Mouse (Mus musculus): Measurements from ENCODE around the gene Rgl1.

The Rgl1 gene

GRCm38 (mm10) chr1:152517057-152517570, 249.0 kb downstream of the Rgl1 start:
- in situ Hi-C loops (cut with MboI, MseI) = no loop called here

GRCm38 (mm10) chr1:152514256-152514655, 251.9 kb downstream of the Rgl1 start:
- in situ Hi-C loops (cut with MboI, MseI) = no loop called here

- in situ Hi-C loops (cut with MboI, MseI) = no loop called here
Measured at GRCm38 (mm10) chr1:152511237-152511636, 254.9 kb downstream of the Rgl1 start.

- in situ Hi-C loops (cut with MboI, MseI) = loop anchor here (10.0 kb wide), 1 partner anchor 684 kb away; no protein-coding TSS in a partner anchor
Measured at GRCm38 (mm10) chr1:152508481-152509220, 257.5 kb downstream of the Rgl1 start.

- in situ Hi-C loops (cut with MboI, MseI) = loop anchor here (10.0 kb wide), 1 partner anchor 682 kb away; no protein-coding TSS in a partner anchor
Measured at GRCm38 (mm10) chr1:152506726-152507125, 259.4 kb downstream of the Rgl1 start.

- in situ Hi-C loops (cut with MboI, MseI) = loop anchor here (10.0 kb wide), 1 partner anchor 681 kb away; no protein-coding TSS in a partner anchor
Measured at GRCm38 (mm10) chr1:152506175-152506574, 260.0 kb downstream of the Rgl1 start.

GRCm38 (mm10) chr1:152499802-152500201, 266.3 kb downstream of the Rgl1 start:
- in situ Hi-C loops (cut with MboI, MseI) = loop anchor here (10.0 kb wide), 1 partner anchor 675 kb away; no protein-coding TSS in a partner anchor

- in situ Hi-C loops (cut with MboI, MseI) = no loop called here
Measured at GRCm38 (mm10) chr1:152497581-152497980, 268.6 kb downstream of the Rgl1 start.

- in situ Hi-C loops (cut with MboI, MseI) = no loop called here
Measured at GRCm38 (mm10) chr1:152496831-152497230, 269.3 kb downstream of the Rgl1 start.

- in situ Hi-C loops (cut with MboI, MseI) = no loop called here
Measured at GRCm38 (mm10) chr1:152492258-152492657, 273.9 kb downstream of the Rgl1 start.

GRCm38 (mm10) chr1:152490842-152491241, 275.3 kb downstream of the Rgl1 start:
- in situ Hi-C loops (cut with MboI, MseI) = no loop called here

GRCm38 (mm10) chr1:152476126-152476525, 290.0 kb downstream of the Rgl1 start:
- in situ Hi-C loops (cut with MboI, MseI) = no loop called here

GRCm38 (mm10) chr1:152468443-152468842, 297.7 kb downstream of the Rgl1 start:
- in situ Hi-C loops (cut with MboI, MseI) = no loop called here
